Mouse (Mus musculus) hindbrain, embryonic 13.5 days (tissue): ENCODE results near the gene Gm45208. TPM values are rescaled to one million over a fixed set of nuclear protein-coding genes. Genes with fewer than 3 reads are reported as not detected.

Experiments
- ATAC-seq: fragments of 200-750 bp; cut with Nextera tagmentation; 2 replicates; pipeline ENCODE4 v1.8.0; 2017; ENCODE audit warnings: moderate TSS enrichment; ENCODE audit not compliant: low FRiP score
- H3K27ac ChIP-seq: fragments of 300-500 bp; sonication (generic); 2 replicates; pipeline ENCODE4 v1.5.1; 2015; ENCODE audit warnings: inconsistent platforms, mild to moderate bottlenecking, moderate library complexity
- H3K27me3 ChIP-seq: fragments of 300-500 bp; sonication (generic); 2 replicates; pipeline ENCODE4 v1.6.1; 2015; ENCODE audit warnings: mild to moderate bottlenecking, inconsistent platforms
- H3K36me3 ChIP-seq: fragments of 300-500 bp; sonication (generic); 2 replicates; pipeline ENCODE4 v1.6.1; 2015; ENCODE audit warnings: mild to moderate bottlenecking, inconsistent platforms
- H3K4me1 ChIP-seq: fragments of 300-500 bp; sonication (generic); replicated peaks from 2 replicates; pipeline ENCODE4 v1.6.1; 2015; ENCODE audit warnings: inconsistent platforms
- H3K4me2 ChIP-seq: fragments of 300-500 bp; sonication (generic); 2 replicates; pipeline ENCODE4 v1.6.1; 2015; ENCODE audit warnings: inconsistent platforms, mild to moderate bottlenecking, moderate library complexity
- H3K4me3 ChIP-seq: fragments of 300-500 bp; sonication (generic); 2 replicates; pipeline ENCODE4 v1.5.1; 2015; ENCODE audit warnings: mild to moderate bottlenecking, inconsistent platforms
- H3K9ac ChIP-seq: fragments of 300-500 bp; sonication (generic); 2 replicates; pipeline ENCODE4 v1.6.1; 2015; ENCODE audit warnings: mild to moderate bottlenecking, inconsistent platforms
- H3K9me3 ChIP-seq: fragments of 300-500 bp; sonication (generic); 2 replicates; pipeline ENCODE4 v1.6.1; 2016; ENCODE audit warnings: inconsistent platforms
- WGBS: fragments of 180-500 bp; shearing (Covaris S2); methylation state at CpG from one replicate; pipeline ENCODE4 v1.1.7; 2015; 5-methylcytosine and 5-hydroxymethylcytosine counted together
- polyA plus RNA-seq: library from polyadenylated mRNA; unstranded; fragments of >200 nt; fragmentation: Nextera tagmentation; extraction: Ambion mirVana; gene quantifications from 2 replicates; pipeline ENCODE4 v1.2.1, GENCODE M21; 2015

Gene Gm45208
- polyA plus RNA-seq, 1 experiment from 2014 or later: not detected

GRCm38 (mm10) chrX:7762921-7763197, 40.8 kb downstream of the Gm45208 start:
- 23% methylated on average over 21 of the region's 21 CpGs for WGBS
- Histone ChIP-seq H3K4me1 (peaks cover 30% of the 10 kb centered on the region), H3K4me3 (peak overlapping the region; percentile 60), H3K4me2 (peak overlapping the region; percentile 66), H3K36me3 (peaks cover 13% of the 10 kb centered on the region), H3K27me3 (no peaks in the 10 kb centered on the region), H3K9ac (peak overlapping the region; percentile 78), H3K9me3 (no peaks in the 10 kb centered on the region), H3K27ac (peak overlapping the region; percentile 81)
- peak; percentile 37 for ATAC-seq

- 21% methylated on average over 22 of the region's 22 CpGs for WGBS
Observed at GRCm38 (mm10) chrX:7763631-7764393, 41.8 kb downstream of the Gm45208 start.

GRCm38 (mm10) chrX:7764657-7765280, 42.7 kb downstream of the Gm45208 start:
- Histone ChIP-seq H3K4me2 (peak overlapping the region; percentile 66), H3K36me3 (peaks cover 26% of the 10 kb centered on the region), H3K4me3 (peak overlapping the region; percentile 60), H3K9ac (peak overlapping the region; percentile 78), H3K27ac (no peak overlapping the region), H3K9me3 (no peaks in the 10 kb centered on the region), H3K27me3 (no peaks in the 10 kb centered on the region), H3K4me1 (peaks cover 30% of the 10 kb centered on the region)
- 10% methylated on average over 9 of the region's 9 CpGs for WGBS
- ATAC-seq: no peak

More at GRCm38 (mm10) chrX:7763631-7764393, 41.8 kb downstream of the Gm45208 start:
- Histone ChIP-seq H3K4me3 (peak overlapping the region; percentile 60), H3K4me1 (peaks cover 30% of the 10 kb centered on the region), H3K27me3 (no peaks in the 10 kb centered on the region), H3K4me2 (peak overlapping the region; percentile 66), H3K27ac (0 out of 2 replicates have a peak overlapping the region, but pooled peaks have one; percentile 40), H3K36me3 (peaks cover 20% of the 10 kb centered on the region), H3K9me3 (no peaks in the 10 kb centered on the region), H3K9ac (peak overlapping the region; percentile 78)
- 0 out of 2 replicates have a peak, but pooled peaks have one; percentile 16 for ATAC-seq

GRCm38 (mm10) chrX:7765281-7765670, 43.2 kb downstream of the Gm45208 start:
- WGBS: 24% methylated on average over 13 of the region's 13 CpGs
- ATAC-seq: no peak
- Histone ChIP-seq H3K36me3 (peaks cover 31% of the 10 kb centered on the region), H3K27me3 (no peaks in the 10 kb centered on the region), H3K4me2 (peak overlapping the region; percentile 66), H3K9me3 (no peaks in the 10 kb centered on the region), H3K4me1 (peaks cover 30% of the 10 kb centered on the region), H3K9ac (peak overlapping the region; percentile 56; the same call in 1 of the 2 replicates), H3K27ac (no peak overlapping the region; the same call in 1 of the 2 replicates), H3K4me3 (peak overlapping the region; percentile 60)

- ATAC-seq: 0 out of 2 replicates have a peak, but pooled peaks have one; percentile 25
- 16% methylated on average over 11 of the region's 11 CpGs for WGBS
- Histone ChIP-seq H3K36me3 (peaks cover 36% of the 10 kb centered on the region), H3K4me3 (peak overlapping the region; percentile 60), H3K27ac (no peak overlapping the region), H3K9ac (peak overlapping the region; percentile 56; the same call in 1 of the 2 replicates), H3K27me3 (no peaks in the 10 kb centered on the region), H3K9me3 (no peaks in the 10 kb centered on the region), H3K4me2 (peak overlapping the region; percentile 66), H3K4me1 (peaks cover 30% of the 10 kb centered on the region)
Observed at GRCm38 (mm10) chrX:7765764-7766163, 43.7 kb downstream of the Gm45208 start.

GRCm38 (mm10) chrX:7769302-7770017, 47.4 kb downstream of the Gm45208 start:
- WGBS: 87% methylated on average over 7 of the region's 7 CpGs
- Histone ChIP-seq H3K27ac (no peak overlapping the region), H3K9ac (no peak overlapping the region), H3K4me2 (no peak overlapping the region), H3K4me3 (no peak overlapping the region), H3K9me3 (no peaks in the 10 kb centered on the region), H3K27me3 (no peaks in the 10 kb centered on the region), H3K4me1 (peaks cover 17% of the 10 kb centered on the region), H3K36me3 (peaks cover 57% of the 10 kb centered on the region)
- ATAC-seq: no peak

GRCm38 (mm10) chrX:7772766-7773165, 50.7 kb downstream of the Gm45208 start:
- Histone ChIP-seq H3K4me2 (no peak overlapping the region), H3K27ac (no peak overlapping the region), H3K9ac (no peak overlapping the region), H3K27me3 (no peaks in the 10 kb centered on the region), H3K36me3 (peaks cover 47% of the 10 kb centered on the region), H3K9me3 (no peaks in the 10 kb centered on the region), H3K4me3 (no peak overlapping the region), H3K4me1 (no peaks in the 10 kb centered on the region)
- ATAC-seq: no peak
- 50% methylated on average over 2 of the region's 2 CpGs for whole genome bisulfite sequencing

- no peak for ATAC-seq
- Histone ChIP-seq H3K9me3 (no peaks in the 10 kb centered on the region), H3K27ac (no peak overlapping the region), H3K27me3 (no peaks in the 10 kb centered on the region), H3K4me1 (no peaks in the 10 kb centered on the region), H3K36me3 (peaks cover 25% of the 10 kb centered on the region), H3K4me2 (no peak overlapping the region), H3K4me3 (no peak overlapping the region), H3K9ac (no peak overlapping the region)
- WGBS: 73% methylated on average over 9 of the region's 9 CpGs
Observed at GRCm38 (mm10) chrX:7775501-7776205, 53.6 kb downstream of the Gm45208 start.

- no peaks in the 10 kb centered on the region for H3K4me1 ChIP-seq
- H3K4me2 ChIP-seq: no peak overlapping the region
- peaks cover 21% of the 10 kb centered on the region for H3K36me3 ChIP-seq
- H3K9me3 ChIP-seq: no peaks in the 10 kb centered on the region
- 54% methylated on average over 8 of the region's 8 CpGs for WGBS
- no peak overlapping the region for H3K9ac ChIP-seq
- H3K4me3 ChIP-seq: no peak overlapping the region
- H3K27me3 ChIP-seq: no peaks in the 10 kb centered on the region
- no peak overlapping the region for H3K27ac ChIP-seq
- ATAC-seq: peak; percentile 68
Observed at GRCm38 (mm10) chrX:7776329-7777082, 54.5 kb downstream of the Gm45208 start.

- no peak overlapping the region for H3K4me3 ChIP-seq
- H3K36me3 ChIP-seq: peaks cover 10% of the 10 kb centered on the region
- no peak overlapping the region for H3K27ac ChIP-seq
- H3K4me1 ChIP-seq: no peaks in the 10 kb centered on the region
- no peak overlapping the region for H3K9ac ChIP-seq
- no peak overlapping the region for H3K4me2 ChIP-seq
- no peaks in the 10 kb centered on the region for H3K27me3 ChIP-seq
- no peaks in the 10 kb centered on the region for H3K9me3 ChIP-seq
- 75% methylated on average over 7 of the region's 7 CpGs for WGBS
- ATAC-seq: no peak
Observed at GRCm38 (mm10) chrX:7778450-7779244, 56.6 kb downstream of the Gm45208 start.

GRCm38 (mm10) chrX:7779294-7779693, 57.2 kb downstream of the Gm45208 start:
- H3K27ac ChIP-seq: no peak overlapping the region
- no peak overlapping the region for H3K4me3 ChIP-seq
- H3K36me3 ChIP-seq: peaks cover 4% of the 10 kb centered on the region
- no peak overlapping the region for H3K4me2 ChIP-seq
- no peaks in the 10 kb centered on the region for H3K9me3 ChIP-seq
- no peak overlapping the region for H3K9ac ChIP-seq
- WGBS: 23% methylated on average over 3 of the region's 3 CpGs
- ATAC-seq: no peak
- H3K27me3 ChIP-seq: no peaks in the 10 kb centered on the region
- no peaks in the 10 kb centered on the region for H3K4me1 ChIP-seq
